Mouse (Mus musculus) urinary bladder, adult 18-20 months (tissue): ENCODE results near the gene Tirap.
"Not testable (repeated sequence)": the region's sequence is repeated elsewhere in the genome, so short reads cannot be mapped to it uniquely, and the experiment has no call there.

Experiments
- DNase-seq, 2 experiments: peaks; one replicate each; pipeline ENCODE4 v3.0.0; 2022; ENCODE audit warnings: low spot score in 2 of 2, mixed read lengths in 2 of 2

The Tirap gene

DNA sequence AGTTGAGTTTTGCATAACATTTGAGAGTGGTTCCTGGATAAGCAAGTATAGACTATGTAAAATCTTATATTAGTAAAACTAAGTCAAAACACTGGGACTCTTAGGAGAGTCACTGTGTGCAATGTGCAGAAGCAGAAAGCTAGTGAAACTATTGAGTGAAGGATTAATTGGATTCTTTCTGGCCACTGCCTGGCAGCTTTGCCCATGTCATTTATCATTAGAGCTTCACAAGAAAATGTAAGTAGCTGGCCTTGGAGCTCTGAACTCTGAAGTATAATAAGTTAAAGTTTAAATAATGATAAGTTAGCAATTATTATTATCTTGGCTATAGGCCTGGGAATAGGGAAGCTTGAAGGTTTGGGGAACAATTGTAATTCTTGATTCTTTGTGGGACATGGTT lies 51.3 kb downstream of the Tirap start:
- not testable (repeated sequence) for DNase-seq

DNA sequence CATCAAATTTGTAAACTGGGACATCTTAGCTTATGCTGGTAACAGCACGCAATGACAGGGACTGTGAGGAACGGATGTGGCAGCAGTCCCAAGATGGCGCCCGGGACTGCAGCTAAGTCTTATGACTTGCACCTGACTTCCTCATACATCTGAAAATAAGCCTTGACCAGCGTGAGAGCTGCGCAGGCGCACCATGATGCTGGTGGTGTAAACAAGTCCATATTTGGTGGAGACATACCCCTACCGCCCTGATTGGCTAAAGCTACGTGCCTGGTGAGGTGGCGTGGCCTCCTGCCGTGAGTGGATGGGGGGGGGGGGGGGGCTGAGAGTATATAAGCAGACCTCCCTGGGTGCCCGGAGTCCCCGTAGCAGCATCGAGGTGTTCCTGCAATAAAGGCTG lies 52.8 kb downstream of the Tirap start:
- DNase-seq: not testable (repeated sequence)

DNA sequence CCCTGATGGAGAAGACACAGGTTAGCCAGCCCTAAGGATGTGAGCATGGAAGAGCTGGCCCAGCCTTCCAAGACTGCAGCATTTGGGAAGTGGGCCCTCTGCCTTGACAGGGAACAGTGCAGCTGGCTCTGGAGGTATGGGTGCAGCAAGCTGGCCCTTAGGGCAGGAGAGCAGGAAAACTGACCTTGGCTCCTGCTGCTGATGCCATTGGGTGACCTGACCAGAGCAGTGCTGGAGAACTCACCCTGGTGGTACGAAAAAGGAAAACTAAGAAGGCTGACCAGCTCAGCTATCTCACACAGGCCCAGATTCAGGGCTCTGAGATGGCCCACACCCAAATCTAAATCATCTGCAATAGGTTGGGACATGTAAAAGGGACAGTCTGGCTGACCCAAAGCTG lies 54.3 kb downstream of the Tirap start:
- no peak for DNase-seq

DNA sequence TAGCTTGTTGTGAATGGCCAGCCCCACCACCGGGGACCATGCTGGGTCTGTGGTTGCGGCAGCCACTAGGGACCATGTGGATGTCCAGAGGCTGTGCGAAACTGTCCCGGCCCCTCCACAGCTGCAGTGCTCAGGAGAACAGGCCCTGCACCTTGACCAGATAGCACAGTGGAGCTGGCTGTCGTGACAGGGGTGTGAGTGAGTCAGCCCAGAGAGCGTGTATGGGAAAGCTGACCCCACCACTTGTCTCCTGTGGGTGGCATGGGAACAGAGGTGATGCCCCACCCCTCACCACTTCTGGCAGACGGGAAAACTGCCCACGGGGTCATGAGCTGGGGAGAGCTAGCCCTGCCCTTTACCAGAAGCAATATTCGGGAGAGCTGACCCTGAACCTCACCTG lies 55.0 kb downstream of the Tirap start:
- DNase-seq: no peak

DNA sequence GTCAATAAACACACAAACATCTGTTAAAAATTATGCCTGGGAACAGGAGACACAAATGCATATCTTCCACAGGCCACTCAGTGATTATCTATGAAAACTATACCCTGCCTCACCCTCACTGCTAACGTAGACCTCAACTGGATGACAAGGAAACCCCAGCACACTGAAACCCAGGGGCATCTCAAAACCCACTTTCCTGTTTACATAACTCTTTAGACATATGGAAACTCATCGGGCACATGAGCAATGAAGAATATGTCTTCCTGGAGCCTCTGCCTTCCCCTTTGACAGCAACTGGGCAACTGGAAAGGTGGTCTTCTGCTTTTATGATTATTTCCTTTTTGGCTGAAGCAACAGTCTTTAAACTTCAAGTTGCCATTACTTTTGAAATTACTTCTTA lies 57.9 kb downstream of the Tirap start:
- no peak for DNase-seq

DNA sequence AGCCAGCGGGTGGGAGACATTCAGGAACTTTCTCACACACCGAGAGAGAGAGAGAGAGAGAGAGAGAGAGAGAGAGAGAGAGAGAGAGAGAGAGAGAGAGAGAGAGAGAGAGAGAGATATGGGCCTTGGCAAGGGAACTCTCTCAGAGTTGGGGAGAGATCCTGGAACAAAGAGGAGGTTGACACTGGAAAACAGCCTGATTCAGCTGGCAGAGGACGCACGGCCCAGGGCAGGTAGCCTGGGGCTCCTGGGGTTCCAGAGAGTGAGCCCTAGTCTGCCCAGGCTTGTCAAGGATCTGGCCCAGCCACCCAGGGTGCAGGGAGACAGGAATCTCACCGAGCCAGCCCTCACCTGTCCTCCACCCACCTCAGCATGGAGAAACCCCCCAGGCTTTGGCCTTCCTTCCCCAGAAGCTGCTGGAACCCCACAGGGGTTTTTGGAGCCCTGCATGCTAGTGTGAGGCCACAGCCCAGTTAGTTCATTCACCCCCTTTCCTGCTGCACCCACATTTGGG lies 60.8 kb downstream of the Tirap start:
- DNase-seq: no peak

DNA sequence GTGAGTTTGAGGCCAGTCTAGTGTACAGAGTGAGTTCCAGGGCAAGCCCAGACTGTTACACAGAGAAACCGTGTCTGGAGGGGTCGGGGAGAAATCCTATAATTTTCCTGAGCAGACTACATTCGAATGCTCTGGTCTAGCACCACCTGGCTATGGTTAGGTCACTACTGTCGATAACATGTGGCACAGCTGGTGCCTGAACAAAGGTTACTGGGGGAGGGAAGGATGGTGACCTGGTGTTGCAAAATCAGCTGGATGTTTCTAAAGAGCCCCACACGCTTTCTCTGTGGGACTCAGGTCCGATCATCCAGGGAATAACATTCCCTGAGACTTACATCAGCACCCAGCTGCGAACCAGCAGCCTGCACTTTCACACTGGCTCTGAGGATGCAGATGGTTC lies 62.1 kb downstream of the Tirap start:
- no peak for DNase-seq

DNA sequence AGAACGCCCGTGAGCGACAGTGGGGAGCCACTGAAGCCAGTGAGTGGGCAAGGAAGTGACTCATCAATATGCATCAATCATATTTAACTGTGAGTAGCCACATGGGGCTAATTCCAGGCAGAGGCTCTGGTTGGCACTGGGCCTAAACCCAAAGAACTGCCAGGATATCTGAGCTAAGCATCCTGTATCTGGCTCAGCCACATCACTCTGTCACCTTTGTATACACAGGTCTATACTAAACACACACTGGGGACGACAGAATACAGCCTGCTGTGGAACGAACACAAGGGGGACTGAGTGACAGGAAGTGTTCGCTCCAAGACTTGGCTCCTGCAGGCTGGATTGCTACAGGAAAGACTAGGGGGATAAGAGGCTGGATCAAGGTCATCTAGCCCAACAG lies 64.5 kb downstream of the Tirap start:
- DNase-seq: no peak
